Mouse (Mus musculus) forelimb bud, embryonic 11.5 days (tissue): ENCODE measurements around the gene Kat2a.

Experiments used
- DNase-seq: peaks from one replicate; pipeline ENCODE4 v3.0.0-alpha.2; 2012; ENCODE audit warnings: low read depth, low spot score

Gene Kat2a

GRCm38 (mm10) chr11:100710977-100711376 is 1.3 kb downstream of the Kat2a start:
- DNase-seq: no peak

DNA sequence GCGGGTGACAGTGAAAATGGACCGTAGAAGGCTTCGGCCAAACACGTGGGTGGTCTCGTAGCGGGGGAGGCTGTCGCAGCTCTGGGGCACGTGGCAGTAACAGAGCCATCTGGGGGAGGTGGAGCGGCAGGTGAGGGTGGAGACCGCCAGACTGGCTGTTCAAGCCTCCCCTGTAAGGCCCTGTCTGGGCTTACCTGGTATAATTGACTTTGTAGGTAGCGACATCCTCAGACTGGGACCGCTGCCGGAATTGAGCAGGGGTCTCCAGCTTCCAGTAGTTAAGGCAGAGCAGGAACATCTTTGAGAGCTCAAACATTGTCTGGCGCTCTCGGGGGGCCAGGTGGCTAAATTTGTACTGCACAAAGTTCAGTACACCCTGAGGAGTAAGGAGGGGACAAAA is 1.7 kb downstream of the Kat2a start:
- DNase-seq: no peak

- DNase-seq: no peak
Measured at GRCm38 (mm10) chr11:100709201-100709810, 3.0 kb downstream of the Kat2a start.

- no peak for DNase-seq
Measured at GRCm38 (mm10) chr11:100705095-100705747, 7.0 kb downstream of the Kat2a start.

DNA sequence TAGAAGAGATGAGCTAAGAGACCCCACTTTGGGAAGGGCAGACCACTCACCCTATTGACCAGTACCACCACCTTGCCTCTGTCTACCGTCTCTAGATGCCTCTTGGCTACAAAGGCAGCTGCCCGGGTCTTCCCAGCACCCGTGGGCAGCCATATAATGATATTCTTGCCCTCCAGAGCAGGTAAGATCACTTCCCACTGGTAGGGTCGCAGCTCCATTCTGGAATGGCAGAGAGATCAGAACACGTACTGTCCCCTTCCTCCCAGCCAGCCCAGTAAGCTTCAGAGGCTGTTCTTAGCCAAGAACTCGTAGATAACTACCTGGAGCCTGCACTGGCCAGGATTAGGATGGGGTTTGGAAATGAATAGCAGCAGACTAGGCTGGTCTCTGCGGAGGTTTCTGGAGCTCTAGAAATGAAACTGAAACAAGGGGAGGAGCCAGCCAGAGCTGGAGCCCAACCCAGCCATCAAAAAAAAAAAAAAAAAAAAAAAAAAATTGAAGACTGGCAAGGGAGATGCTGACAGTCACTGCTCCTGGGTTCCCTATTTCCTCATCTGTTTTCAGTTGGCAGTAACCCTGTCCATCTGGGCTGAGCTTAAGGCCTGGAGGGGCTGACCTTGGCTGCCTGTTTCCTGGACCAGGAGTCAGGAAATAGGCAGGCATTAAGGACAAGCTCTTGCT is 8.3 kb downstream of the Kat2a start, which contains the start of gene Dhx58:
TSS of gene Dhx58 (minus strand) at position 421 of the 681 bp plus-strand sequence.
- DNase-seq: no peak

DNA sequence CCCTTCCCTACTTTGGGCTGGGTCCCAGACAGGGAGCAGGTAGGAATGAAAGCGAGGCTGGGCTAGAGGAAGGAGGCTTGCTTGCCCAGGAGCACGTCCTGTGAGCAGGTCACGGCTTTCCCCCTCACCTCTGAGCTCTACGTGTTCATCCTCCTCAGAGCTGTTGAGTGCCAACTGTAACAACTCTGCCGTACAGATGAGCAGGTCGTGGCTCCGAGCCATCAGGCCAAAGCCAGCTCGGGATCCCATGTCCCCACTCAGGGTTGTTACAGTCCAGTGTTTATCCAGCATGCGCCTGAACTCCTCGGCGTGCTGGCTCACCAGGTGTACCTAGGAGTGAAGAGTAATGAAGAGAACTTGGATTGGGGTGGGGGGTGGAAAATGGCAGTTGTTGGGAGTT is 8.9 kb downstream of the Kat2a start:
- DNase-seq: no peak

- DNase-seq: no peak
Measured at GRCm38 (mm10) chr11:100702906-100703305, 9.4 kb downstream of the Kat2a start.

GRCm38 (mm10) chr11:100702081-100702851 is 10.0 kb downstream of the Kat2a start:
- peak; percentile 82 for DNase-seq

GRCm38 (mm10) chr11:100701301-100701700 is 11.0 kb downstream of the Kat2a start:
- DNase-seq: no peak

DNA sequence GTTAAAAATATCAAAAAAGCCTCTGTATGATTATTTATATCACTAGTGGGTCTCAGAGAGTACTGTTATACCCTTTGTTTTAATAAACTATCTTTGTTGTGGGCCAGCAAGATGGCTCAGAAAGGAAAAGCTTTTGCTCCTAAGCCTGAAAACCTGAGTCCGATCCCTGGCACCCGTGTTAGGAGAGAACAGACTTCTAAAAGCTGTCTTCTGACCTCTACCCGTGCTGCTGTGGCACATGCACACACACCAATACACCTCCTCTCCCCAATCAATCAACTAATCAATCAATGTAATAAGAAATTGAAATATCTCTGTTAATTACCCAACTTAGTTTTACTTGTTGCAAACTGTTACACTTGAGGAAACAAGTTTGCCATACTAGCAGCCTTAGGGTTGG is 11.6 kb downstream of the Kat2a start:
- no peak for DNase-seq

GRCm38 (mm10) chr11:100697921-100698320 is 14.3 kb downstream of the Kat2a start:
- DNase-seq: no peak

DNA sequence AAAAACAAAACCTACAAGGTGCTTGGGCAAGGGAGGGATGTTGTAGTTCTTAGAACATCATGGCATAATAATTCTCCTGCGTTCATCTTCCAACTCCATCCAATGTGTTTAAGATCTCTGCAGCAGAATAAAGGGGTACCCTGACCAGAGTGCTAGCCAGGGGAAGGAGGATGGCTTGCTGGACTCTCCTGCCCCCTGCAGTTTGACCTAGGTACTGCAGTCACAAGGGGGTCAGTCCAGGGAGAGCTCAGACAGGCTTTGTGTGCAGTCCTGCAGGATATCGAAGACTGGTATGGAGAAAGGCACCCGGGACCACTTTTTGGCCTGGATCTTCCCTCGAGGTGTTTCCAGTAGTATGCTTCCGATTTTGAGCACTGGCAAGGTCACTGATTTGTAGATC is 17.3 kb downstream of the Kat2a start:
- peak; percentile 77 for DNase-seq

DNA sequence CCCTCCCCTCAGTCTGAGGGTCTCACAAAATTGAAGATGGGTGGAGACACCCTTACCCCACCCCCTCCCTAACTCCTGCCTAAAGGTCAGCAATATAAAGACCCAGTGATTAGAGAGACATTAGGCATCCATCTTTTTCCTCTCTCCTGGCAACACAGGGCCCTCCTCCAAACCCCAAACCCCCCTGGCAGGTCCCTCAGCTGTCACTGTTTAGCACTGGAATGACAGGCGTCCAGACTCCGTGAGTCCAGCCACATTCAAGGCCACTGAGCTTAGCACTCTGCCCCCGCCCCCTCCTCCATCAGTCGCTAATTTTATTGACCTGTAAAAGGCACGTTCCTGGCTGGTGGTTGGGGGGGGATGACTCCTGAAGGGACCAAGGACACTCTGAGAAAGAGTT is 19.1 kb downstream of the Kat2a start:
- DNase-seq: no peak

GRCm38 (mm10) chr11:100692164-100692616 is 20.1 kb downstream of the Kat2a start, which contains the start of gene Zfp385c:
Zfp385c (minus strand) TSS chr11:100692455.
- no peak for DNase-seq

DNA sequence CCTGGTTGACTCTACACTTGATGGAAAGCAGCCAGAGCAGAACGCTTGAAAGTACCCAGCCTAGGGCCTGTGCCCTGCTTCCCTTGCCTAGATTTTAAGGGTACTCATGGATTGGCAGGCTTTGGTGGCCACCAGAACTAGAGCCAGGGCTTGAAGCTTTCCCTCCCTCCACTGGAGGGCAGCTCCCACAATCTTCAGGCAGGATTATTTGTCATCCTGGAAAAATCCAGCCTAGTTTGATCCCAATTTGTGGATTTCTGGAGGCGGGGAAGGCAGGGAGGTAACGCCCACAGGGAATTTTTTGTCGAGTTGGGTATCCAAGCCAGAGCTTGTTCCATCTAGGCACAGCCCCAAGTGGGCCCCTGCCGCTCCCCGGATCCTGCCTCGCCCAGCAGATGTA is 21.9 kb downstream of the Kat2a start:
- DNase-seq: no peak

DNA sequence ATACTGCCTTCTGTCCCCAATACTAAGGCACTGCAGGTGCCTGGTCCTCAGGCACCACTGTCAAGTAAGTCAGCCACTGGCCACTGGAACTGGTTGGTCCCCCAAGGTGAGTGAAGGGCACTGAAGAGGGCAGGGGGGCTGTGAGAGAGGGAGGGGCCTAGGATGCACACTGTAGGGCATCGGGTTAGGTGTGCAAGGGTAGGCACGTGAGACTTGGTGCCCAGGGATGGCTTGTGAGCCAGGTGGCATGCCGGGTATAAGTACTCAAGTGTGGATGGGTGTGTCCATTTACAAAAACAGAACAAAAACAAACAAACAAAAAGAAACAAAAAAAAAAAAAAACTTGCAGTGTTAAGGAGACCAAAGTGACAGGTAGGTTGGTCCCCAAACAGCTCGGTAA is 23.8 kb downstream of the Kat2a start:
- DNase-seq: no peak

DNA sequence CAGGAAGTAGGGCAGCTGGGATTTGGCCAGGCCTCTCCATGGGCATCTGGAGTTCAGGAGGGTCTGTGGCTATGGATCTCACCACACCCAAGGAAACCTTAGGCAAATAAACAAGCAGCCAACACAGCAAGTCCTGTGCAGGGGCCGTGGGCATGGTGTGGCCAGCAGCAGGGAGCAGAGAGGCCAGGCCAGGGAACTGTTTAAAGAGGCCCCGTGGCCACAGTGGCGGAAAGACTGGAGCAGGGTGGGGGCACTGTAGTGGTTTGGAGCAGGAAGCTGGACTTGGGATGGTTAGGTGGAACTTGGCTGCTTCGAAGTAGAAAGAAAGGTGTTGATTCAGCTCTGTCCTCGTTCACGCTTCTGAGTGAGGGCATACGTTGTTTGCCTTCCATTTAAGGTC is 25.0 kb downstream of the Kat2a start:
- no peak for DNase-seq

GRCm38 (mm10) chr11:100685371-100685770 is 26.9 kb downstream of the Kat2a start:
- no peak for DNase-seq

DNA sequence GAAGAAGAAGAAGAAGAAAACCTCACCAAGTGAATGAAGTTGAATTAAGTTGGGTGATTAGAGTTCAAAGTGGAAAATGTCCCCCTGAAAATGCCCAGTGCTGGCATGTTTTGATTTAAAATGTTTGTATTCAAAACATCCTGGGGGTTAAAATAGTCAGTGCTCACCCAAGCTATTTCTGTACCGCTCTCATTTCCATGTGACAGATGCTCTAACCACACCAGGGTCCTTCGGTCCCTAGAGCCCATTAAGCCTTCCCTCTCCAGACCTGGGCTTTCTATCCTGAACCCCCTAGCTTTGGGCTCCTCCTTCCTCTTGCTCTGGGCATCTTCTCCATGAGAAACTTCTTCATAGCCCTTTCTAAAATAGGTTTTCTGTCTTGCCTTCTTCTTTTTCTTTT is 28.2 kb downstream of the Kat2a start:
- no peak for DNase-seq

DNA sequence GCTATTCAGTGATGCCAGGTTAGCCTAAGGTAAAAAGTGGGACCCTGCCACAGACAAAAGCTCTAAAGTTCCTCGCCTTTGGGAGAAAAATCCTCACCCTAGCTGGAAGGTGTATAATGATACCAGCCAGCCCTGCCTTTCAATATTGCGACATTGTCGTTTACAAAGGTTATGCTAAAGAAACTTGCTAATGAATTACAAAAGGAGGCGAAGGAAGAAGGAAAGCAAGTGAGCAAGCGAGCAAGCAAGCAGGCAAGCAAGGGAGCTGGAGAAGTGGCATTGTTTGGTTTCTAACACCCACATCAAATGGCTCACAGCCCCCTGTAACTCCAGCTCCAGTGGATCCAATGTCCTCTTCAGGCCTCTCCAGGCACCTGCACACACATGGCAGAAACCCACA is 29.7 kb downstream of the Kat2a start:
- no peak for DNase-seq

DNA sequence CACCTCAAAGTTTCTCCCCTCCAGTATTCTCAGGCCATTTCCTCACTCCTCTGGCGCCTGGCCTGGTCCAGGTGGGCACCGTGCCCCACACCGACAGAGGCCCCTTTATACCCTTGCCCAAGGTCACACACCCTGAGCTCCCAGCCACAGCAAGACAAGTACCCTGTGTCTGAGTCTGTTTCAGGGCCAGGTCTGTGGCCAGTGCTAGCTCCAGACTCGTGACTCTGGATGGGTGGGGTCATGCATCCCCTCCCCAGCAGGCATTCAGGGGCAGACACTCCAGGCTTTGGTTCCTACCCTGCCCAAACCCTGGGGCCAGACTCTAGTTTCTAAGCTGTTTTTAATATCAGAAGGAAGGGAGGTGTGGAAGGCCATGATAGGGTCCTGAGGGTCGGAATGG is 30.4 kb downstream of the Kat2a start:
- no peak for DNase-seq

DNA sequence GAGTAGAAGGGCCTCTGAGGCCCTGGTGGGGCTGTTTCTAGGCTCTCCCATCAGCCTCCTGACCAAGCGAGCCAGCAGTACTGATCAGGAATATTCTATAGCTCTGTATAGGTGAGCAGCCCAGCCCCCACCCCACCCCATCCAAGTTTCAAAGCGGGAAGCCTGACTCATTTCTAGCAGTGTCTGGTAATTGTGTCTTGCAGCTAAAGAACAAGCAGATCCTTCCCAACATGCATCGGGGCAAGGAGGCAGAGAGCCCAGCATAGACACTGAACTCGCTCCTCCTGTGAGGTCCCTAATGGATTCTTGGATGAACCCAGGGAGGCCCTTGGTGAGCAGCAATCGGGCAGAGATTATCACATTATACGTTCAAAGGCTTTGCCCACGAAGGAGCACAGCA is 34.5 kb downstream of the Kat2a start:
- DNase-seq: no peak
